Mouse (Mus musculus) heart, postnatal 0 days (tissue): ENCODE measurements at regions not wholly inside any gene's neighbourhood (a gene's known extent, or its start where the extent isn't known, plus 50 kb on each side); places are given as distances from the start of the nearest gene placed in this dataset.

Source experiments
- ATAC-seq: fragments of 200-750 bp; cut with Nextera tagmentation; 2 replicates; pipeline ENCODE4 v1.8.0; 2017; ENCODE audit warnings: low read depth, moderate number of reproducible peaks, moderate library complexity; ENCODE audit not compliant: insufficient read depth
- DNase-seq: peaks from one replicate; pipeline ENCODE4 v3.0.0-alpha.2; 2016; ENCODE audit warnings: low spot score
- H3K27ac ChIP-seq: fragments of 300-500 bp; sonication (generic); 2 replicates; pipeline ENCODE4 v1.5.1; 2014; ENCODE audit warnings: low read depth, mild to moderate bottlenecking
- H3K27me3 ChIP-seq: fragments of 300-500 bp; sonication (generic); 2 replicates; pipeline ENCODE4 v1.6.1; 2014; ENCODE audit warnings: low read length, mixed read lengths; ENCODE audit not compliant: control insufficient read depth, insufficient read depth
- H3K36me3 ChIP-seq: fragments of 300-500 bp; sonication (generic); replicated peaks from 2 replicates; pipeline ENCODE4 v1.6.1; 2014; ENCODE audit warnings: low read length, mixed read lengths; ENCODE audit not compliant: control insufficient read depth, insufficient read depth
- H3K4me1 ChIP-seq: fragments of 300-500 bp; sonication (generic); 2 replicates; pipeline ENCODE4 v1.6.1; 2014; ENCODE audit warnings: antibody characterized with exemption; ENCODE audit not compliant: control insufficient read depth, insufficient read depth
- H3K4me2 ChIP-seq: fragments of 300-500 bp; sonication (generic); 2 replicates; pipeline ENCODE4 v1.6.1; 2014; ENCODE audit warnings: low read depth, mild to moderate bottlenecking, low read length, moderate library complexity
- H3K4me3 ChIP-seq: fragments of 300-500 bp; sonication (generic); 2 replicates; pipeline ENCODE4 v1.5.1; 2014; ENCODE audit warnings: low read depth, low read length
- H3K9ac ChIP-seq: fragments of 300-500 bp; sonication (generic); replicated peaks from 2 replicates; pipeline ENCODE4 v1.6.1; 2014; ENCODE audit warnings: low read depth, low read length, mixed read lengths
- H3K9me3 ChIP-seq: fragments of 300-500 bp; sonication (generic); replicated peaks from 2 replicates; pipeline ENCODE4 v1.6.1; 2016; ENCODE audit warnings: low read length; ENCODE audit not compliant: control insufficient read depth
- CTCF ChIP-seq: IDR thresholded peaks from 2 replicates; pipeline ENCODE4 v1.5.1; 2016; ENCODE audit warnings: antibody characterized with exemption, control low read depth, low read depth
- EP300 ChIP-seq: IDR thresholded peaks from 2 replicates; pipeline ENCODE4 v1.6.1; 2016; ENCODE audit warnings: antibody characterized with exemption, low read depth
- WGBS: fragments of 180-500 bp; shearing (Covaris S2); extraction: QIAGEN DNeasy Blood & Tissue Kit; methylation state at CpG from one replicate; pipeline ENCODE4 v1.1.7; 2014; 5-methylcytosine and 5-hydroxymethylcytosine counted together

- H3K9ac ChIP-seq = no peak overlapping the region
- no peak overlapping the region for H3K4me2 ChIP-seq
- no peaks in the 10 kb centered on the region for H3K4me1 ChIP-seq
- no peaks in the 10 kb centered on the region for H3K9me3 ChIP-seq
- ATAC-seq = no peak
- no peak for DNase-seq
- no peak overlapping the region for H3K4me3 ChIP-seq
- H3K27ac ChIP-seq = no peak overlapping the region
- H3K36me3 ChIP-seq = no peaks in the 10 kb centered on the region
- 69% methylated on average over 5 of the region's 5 CpGs for WGBS
- H3K27me3 ChIP-seq = no peaks in the 10 kb centered on the region
- TF ChIP-seq EP300 = no peak
- TF ChIP-seq CTCF = no peak
Observed at GRCm38 (mm10) chr7:116882268-116882964, 378.2 kb downstream of the Nucb2 start.

- 77% methylated on average over 6 of the region's 6 CpGs for WGBS
Observed at GRCm38 (mm10) chr7:116893846-116894245, 389.7 kb downstream of the Nucb2 start.

GRCm38 (mm10) chr7:116915797-116916196 lies 411.6 kb downstream of the Nucb2 start:
- H3K4me1 ChIP-seq = no peaks in the 10 kb centered on the region
- no peak for TF ChIP-seq CTCF
- no peak for TF ChIP-seq EP300
- no peak for DNase-seq
- no peak overlapping the region for H3K4me2 ChIP-seq
- no peaks in the 10 kb centered on the region for H3K9me3 ChIP-seq
- H3K9ac ChIP-seq = no peak overlapping the region
- no peaks in the 10 kb centered on the region for H3K27me3 ChIP-seq
- 18% methylated on average over 6 of the region's 6 CpGs for WGBS
- H3K27ac ChIP-seq = no peak overlapping the region
- H3K36me3 ChIP-seq = no peaks in the 10 kb centered on the region
- H3K4me3 ChIP-seq = no peak overlapping the region
- no peak for ATAC-seq

More at GRCm38 (mm10) chr7:116893846-116894245, 389.7 kb downstream of the Nucb2 start:
- Histone ChIP-seq H3K4me1 (no peaks in the 10 kb centered on the region), H3K4me2 (no peak overlapping the region), H3K4me3 (no peak overlapping the region), H3K9me3 (no peaks in the 10 kb centered on the region), H3K9ac (no peak overlapping the region), H3K27ac (no peak overlapping the region), H3K36me3 (no peaks in the 10 kb centered on the region), H3K27me3 (no peaks in the 10 kb centered on the region)
- ATAC-seq = no peak
- TF ChIP-seq EP300 = no peak
- no peak for TF ChIP-seq CTCF
- no peak for DNase-seq

GRCm38 (mm10) chr7:116917921-116918670 lies 413.9 kb downstream of the Nucb2 start:
- ATAC-seq (no peak), DNase-seq (no peak)
- 87% methylated on average over 6 of the region's 6 CpGs for WGBS
- Histone ChIP-seq H3K4me1 (no peaks in the 10 kb centered on the region), H3K4me3 (no peak overlapping the region), H3K27ac (no peak overlapping the region), H3K27me3 (no peaks in the 10 kb centered on the region), H3K9me3 (no peaks in the 10 kb centered on the region), H3K4me2 (no peak overlapping the region), H3K9ac (no peak overlapping the region), H3K36me3 (no peaks in the 10 kb centered on the region)
- TF ChIP-seq EP300 = no peak
- TF ChIP-seq CTCF = no peak

GRCm38 (mm10) chr7:116946448-116946847 lies 434.3 kb upstream of the Xylt1 start:
- ATAC-seq (no peak), DNase-seq (no peak)
- no peak overlapping the region for H3K4me2 ChIP-seq
- H3K9me3 ChIP-seq = no peaks in the 10 kb centered on the region
- WGBS = 80% methylated on average over 2 of the region's 2 CpGs
- no peak for TF ChIP-seq EP300
- no peak for TF ChIP-seq CTCF
- no peaks in the 10 kb centered on the region for H3K4me1 ChIP-seq
- no peak overlapping the region for H3K27ac ChIP-seq
- H3K36me3 ChIP-seq = no peaks in the 10 kb centered on the region
- no peaks in the 10 kb centered on the region for H3K27me3 ChIP-seq
- H3K4me3 ChIP-seq = no peak overlapping the region
- no peak overlapping the region for H3K9ac ChIP-seq
